Mouse (Mus musculus): ENCODE measurements around the gene Dnajc6. TPM values are rescaled to one million over a fixed set of nuclear protein-coding genes. Genes with fewer than 3 reads are reported as not detected.

Gene Dnajc6
- polyA plus RNA-seq, 1 experiment, result 14.5 TPM

DNA sequence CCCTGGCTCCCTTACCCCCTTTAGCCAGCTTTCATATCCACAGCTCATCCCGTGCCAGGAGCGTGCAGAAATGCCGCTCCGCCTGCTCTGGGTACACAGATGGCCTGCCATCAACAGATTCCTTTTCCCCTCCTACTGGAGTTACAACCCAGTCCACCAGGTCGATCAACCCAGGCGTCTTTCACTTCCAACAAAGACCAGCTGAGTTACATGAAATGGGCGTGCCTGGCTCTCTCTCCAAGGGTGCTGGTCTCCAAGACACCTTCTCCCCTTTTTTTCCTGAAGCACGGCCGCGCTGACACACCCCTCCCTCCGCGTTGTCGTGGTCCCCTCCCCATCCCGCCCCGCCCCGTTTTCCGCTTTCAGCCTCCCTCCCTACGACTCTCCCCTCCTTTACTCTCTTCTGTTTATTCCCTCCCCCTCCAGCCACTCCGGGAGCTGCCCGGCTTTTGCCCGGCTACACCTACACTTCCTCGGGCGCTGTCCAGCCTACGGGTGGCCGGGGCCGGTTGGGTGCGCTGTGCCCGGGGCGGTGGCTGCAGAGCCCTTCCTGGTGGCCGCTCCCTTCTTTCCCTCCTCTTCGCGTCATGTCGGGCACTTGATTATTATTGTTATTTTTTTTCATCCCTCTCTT, 53.6 kb downstream of the Dnajc6 start:
- H3K27me3 ChIP-seq (replicated peaks; ENCODE audit: control insufficient read depth, insufficient read depth, low read length), result no peaks in the 10 kb centered on the region
- H3K4me1 ChIP-seq (ENCODE audit: control insufficient read depth, insufficient read depth, low read length), result no peaks in the 10 kb centered on the region
- no peak overlapping the region for H3K4me3 ChIP-seq (ENCODE audit: insufficient read depth, low read depth, low read length)
- H3K36me3 ChIP-seq (ENCODE audit: control insufficient read depth, insufficient read depth, low read length), result no peaks in the 10 kb centered on the region
- DNase-seq, result peak; percentile 30
- TF ChIP-seq CTCF (conservative IDR thresholded peaks at IDR 0.05; ENCODE audit: insufficient read depth, insufficient read length, low read depth, low read length) (no peak), POLR2A (IDR thresholded peaks at IDR 0.05; ENCODE audit: low read depth, low read length) (no peak)
- 4% methylated on average over 33 of the region's 33 CpGs for WGBS
- no peak overlapping the region for H3K27ac ChIP-seq (ENCODE audit: insufficient read depth, low read depth, low read length)

DNA sequence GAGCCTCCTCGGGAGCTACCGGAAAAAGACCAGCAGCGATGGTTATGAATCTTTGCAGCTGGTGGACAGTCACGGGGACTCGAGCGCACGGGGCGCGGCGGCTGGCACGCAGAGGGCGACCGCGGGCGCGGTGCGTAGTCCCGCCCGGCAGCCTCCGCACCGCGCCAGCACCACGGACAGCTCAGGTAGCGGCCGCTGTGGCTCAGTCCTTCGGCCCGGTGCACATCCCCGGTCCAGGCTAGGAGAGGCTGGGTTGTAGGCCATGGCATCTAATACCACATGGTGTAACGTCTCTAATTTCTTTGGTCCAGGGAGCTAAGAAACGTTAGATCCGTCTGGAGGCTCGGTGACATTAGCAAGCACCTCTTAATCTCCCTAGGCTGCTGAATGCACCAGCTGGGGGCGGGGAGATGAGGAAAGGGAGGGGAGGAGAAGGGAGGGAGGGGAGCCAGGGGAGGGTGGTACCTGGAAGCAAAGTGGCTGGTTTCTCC, 54.3 kb downstream of the Dnajc6 start:
- H3K27me3 ChIP-seq (replicated peaks; ENCODE audit: control insufficient read depth, insufficient read depth, low read length), result no peaks in the 10 kb centered on the region
- H3K4me3 ChIP-seq (ENCODE audit: insufficient read depth, low read depth, low read length), result no peak overlapping the region
- no peaks in the 10 kb centered on the region for H3K4me1 ChIP-seq (ENCODE audit: control insufficient read depth, insufficient read depth, low read length)
- TF ChIP-seq CTCF (conservative IDR thresholded peaks at IDR 0.05; ENCODE audit: insufficient read depth, insufficient read length, low read depth, low read length) (no peak), POLR2A (IDR thresholded peaks at IDR 0.05; ENCODE audit: low read depth, low read length) (no peak)
- WGBS, result 2% methylated on average over 33 of the region's 33 CpGs
- no peaks in the 10 kb centered on the region for H3K36me3 ChIP-seq (ENCODE audit: control insufficient read depth, insufficient read depth, low read length)
- H3K27ac ChIP-seq (ENCODE audit: insufficient read depth, low read depth, low read length), result no peak overlapping the region
- peak; percentile 39 for DNase-seq

DNA sequence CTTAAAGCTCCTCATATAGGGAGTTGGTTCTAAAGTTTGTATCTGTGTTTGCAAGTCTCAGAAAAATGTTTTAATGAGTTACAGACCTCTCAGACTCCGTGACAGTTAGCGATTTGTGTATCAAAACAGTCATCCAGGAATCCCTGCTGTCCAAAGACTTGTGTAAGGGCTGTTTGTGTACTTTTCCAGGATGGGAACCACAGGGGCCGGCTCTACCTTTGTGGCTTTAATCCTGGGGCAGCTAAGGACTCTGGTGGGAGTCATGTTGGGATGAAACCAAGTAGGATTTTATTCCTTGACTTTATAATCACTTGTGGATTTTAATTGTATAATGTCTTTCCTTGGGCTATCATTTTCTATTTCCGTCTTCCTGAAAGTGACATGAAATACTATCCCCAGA, 55.0 kb downstream of the Dnajc6 start:
- H3K4me3 ChIP-seq (ENCODE audit: insufficient read depth, low read depth, low read length), result no peak overlapping the region
- H3K36me3 ChIP-seq (ENCODE audit: control insufficient read depth, insufficient read depth, low read length), result no peaks in the 10 kb centered on the region
- no peak for TF ChIP-seq CTCF (conservative IDR thresholded peaks at IDR 0.05; ENCODE audit: insufficient read depth, insufficient read length, low read depth, low read length)
- no peak for TF ChIP-seq POLR2A (IDR thresholded peaks at IDR 0.05; ENCODE audit: low read depth, low read length)
- DNase-seq, result no peak
- no peaks in the 10 kb centered on the region for H3K27me3 ChIP-seq (replicated peaks; ENCODE audit: control insufficient read depth, insufficient read depth, low read length)
- no peak overlapping the region for H3K27ac ChIP-seq (ENCODE audit: insufficient read depth, low read depth, low read length)
- no peaks in the 10 kb centered on the region for H3K4me1 ChIP-seq (ENCODE audit: control insufficient read depth, insufficient read depth, low read length)
- 37% methylated on average over 4 of the region's 4 CpGs for WGBS

DNA sequence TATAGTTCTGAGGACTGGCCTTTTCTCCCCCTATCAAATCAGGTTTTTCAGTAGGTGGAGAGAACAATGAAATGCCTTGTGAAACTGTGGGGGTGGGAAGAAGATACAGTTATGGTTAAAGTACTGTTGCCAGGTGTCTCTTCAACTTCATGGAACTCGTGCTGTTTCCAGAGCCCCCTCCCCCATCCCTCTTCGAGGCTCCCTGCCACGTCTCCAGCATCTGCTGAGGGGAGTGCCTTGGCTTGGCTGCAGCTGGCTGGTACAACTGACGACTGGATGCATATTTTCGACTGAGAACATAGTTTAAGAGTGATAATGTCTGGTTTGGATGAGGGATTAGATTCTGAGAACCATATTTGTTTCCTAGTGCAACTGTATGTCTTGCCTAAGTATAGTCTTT, 55.9 kb downstream of the Dnajc6 start:
- Histone ChIP-seq H3K36me3 (ENCODE audit: control insufficient read depth, insufficient read depth, low read length) (no peaks in the 10 kb centered on the region), H3K4me1 (ENCODE audit: control insufficient read depth, insufficient read depth, low read length) (no peaks in the 10 kb centered on the region), H3K27me3 (replicated peaks; ENCODE audit: control insufficient read depth, insufficient read depth, low read length) (no peaks in the 10 kb centered on the region), H3K27ac (ENCODE audit: insufficient read depth, low read depth, low read length) (no peak overlapping the region), H3K4me3 (ENCODE audit: insufficient read depth, low read depth, low read length) (no peak overlapping the region)
- WGBS, result 34% methylated on average over 5 of the region's 5 CpGs
- no peak for TF ChIP-seq POLR2A (IDR thresholded peaks at IDR 0.05; ENCODE audit: low read depth, low read length)
- no peak for TF ChIP-seq CTCF (conservative IDR thresholded peaks at IDR 0.05; ENCODE audit: insufficient read depth, insufficient read length, low read depth, low read length)
- no peak for DNase-seq

DNA sequence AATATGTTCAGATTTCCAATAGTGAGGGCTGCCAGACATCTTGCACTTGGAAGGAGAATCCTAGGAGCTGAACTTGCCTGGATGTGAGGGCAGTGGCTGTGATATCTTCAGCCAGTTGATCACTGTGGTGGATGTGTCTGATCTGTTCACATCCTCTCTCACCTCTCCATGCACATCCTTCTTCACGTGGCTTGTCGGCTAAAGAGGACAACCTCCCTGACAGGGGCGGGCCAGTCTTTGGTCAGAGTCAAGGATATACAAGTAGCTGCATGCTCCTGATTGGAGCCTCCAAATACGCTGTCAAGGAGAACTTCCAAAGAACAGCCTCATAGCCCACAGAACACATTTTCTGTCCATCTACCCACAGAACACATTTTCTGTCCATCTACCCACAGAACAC, 58.6 kb downstream of the Dnajc6 start:
- no peak for DNase-seq
- H3K27ac ChIP-seq (ENCODE audit: insufficient read depth, low read depth, low read length), result no peak overlapping the region
- WGBS, result 88% methylated on average over 4 of the region's 4 CpGs
- H3K36me3 ChIP-seq (ENCODE audit: control insufficient read depth, insufficient read depth, low read length), result no peaks in the 10 kb centered on the region
- H3K27me3 ChIP-seq (replicated peaks; ENCODE audit: control insufficient read depth, insufficient read depth, low read length), result no peaks in the 10 kb centered on the region
- no peak for TF ChIP-seq POLR2A (IDR thresholded peaks at IDR 0.05; ENCODE audit: low read depth, low read length)
- no peak for TF ChIP-seq CTCF (conservative IDR thresholded peaks at IDR 0.05; ENCODE audit: insufficient read depth, insufficient read length, low read depth, low read length)
- H3K4me3 ChIP-seq (ENCODE audit: insufficient read depth, low read depth, low read length), result no peak overlapping the region
- H3K4me1 ChIP-seq (ENCODE audit: control insufficient read depth, insufficient read depth, low read length), result no peaks in the 10 kb centered on the region

DNA sequence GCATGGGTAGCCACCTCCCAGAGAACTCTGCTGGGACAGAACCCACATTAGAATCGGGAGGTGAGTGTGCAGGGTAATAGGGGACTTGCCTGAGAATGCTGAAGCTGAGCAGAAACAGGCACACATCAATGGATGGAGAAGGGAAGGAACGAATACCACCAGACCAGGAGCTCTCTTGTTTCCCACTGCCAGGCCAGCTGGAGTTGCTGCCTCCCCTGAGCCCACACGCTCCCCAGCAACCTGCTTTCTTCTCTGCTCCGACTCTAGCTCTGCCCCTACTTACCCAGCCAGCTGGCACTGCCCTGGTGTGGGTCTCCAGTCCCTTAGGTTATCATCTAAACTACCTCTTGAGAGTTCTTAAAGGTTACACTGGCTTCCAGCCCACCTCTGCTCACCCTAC, 63.7 kb downstream of the Dnajc6 start:
- no peaks in the 10 kb centered on the region for H3K36me3 ChIP-seq (ENCODE audit: control insufficient read depth, insufficient read depth, low read length)
- DNase-seq, result no peak
- no peaks in the 10 kb centered on the region for H3K4me1 ChIP-seq (ENCODE audit: control insufficient read depth, insufficient read depth, low read length)
- H3K27ac ChIP-seq (ENCODE audit: insufficient read depth, low read depth, low read length), result no peak overlapping the region
- no peak overlapping the region for H3K4me3 ChIP-seq (ENCODE audit: insufficient read depth, low read depth, low read length)
- no peak for TF ChIP-seq CTCF (conservative IDR thresholded peaks at IDR 0.05; ENCODE audit: insufficient read depth, insufficient read length, low read depth, low read length)
- no peak for TF ChIP-seq POLR2A (IDR thresholded peaks at IDR 0.05; ENCODE audit: low read depth, low read length)
- H3K27me3 ChIP-seq (replicated peaks; ENCODE audit: control insufficient read depth, insufficient read depth, low read length), result no peaks in the 10 kb centered on the region
- WGBS, result 71% methylated on average over 4 of the region's 4 CpGs

DNA sequence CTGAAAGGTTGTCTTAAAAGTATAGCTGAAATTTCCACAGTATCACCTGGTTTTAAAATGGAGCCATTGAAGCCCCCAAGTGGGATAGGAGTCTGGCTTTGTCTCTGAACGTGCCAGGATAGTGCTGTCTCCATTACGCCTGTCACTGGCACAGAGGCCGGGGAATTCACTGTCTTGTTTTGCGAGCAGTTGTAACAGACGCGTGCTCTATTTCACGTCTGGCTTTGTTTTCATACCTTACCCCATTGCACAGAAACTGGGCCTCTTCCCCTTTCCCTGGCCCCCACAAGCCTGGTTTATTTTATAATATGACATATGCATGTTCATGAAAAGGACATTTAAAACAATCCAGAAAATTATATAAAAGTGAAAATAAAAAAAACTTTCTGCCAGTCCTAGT, 66.4 kb downstream of the Dnajc6 start:
- TF ChIP-seq POLR2A (IDR thresholded peaks at IDR 0.05; ENCODE audit: low read depth, low read length) (no peak), CTCF (conservative IDR thresholded peaks at IDR 0.05; ENCODE audit: insufficient read depth, insufficient read length, low read depth, low read length) (no peak)
- Histone ChIP-seq H3K36me3 (ENCODE audit: control insufficient read depth, insufficient read depth, low read length) (no peaks in the 10 kb centered on the region), H3K4me3 (ENCODE audit: insufficient read depth, low read depth, low read length) (no peak overlapping the region), H3K27me3 (replicated peaks; ENCODE audit: control insufficient read depth, insufficient read depth, low read length) (no peaks in the 10 kb centered on the region), H3K4me1 (ENCODE audit: control insufficient read depth, insufficient read depth, low read length) (no peaks in the 10 kb centered on the region), H3K27ac (ENCODE audit: insufficient read depth, low read depth, low read length) (no peak overlapping the region)
- no peak for DNase-seq
- WGBS, result 61% methylated on average over 7 of the region's 7 CpGs

Data from kidney, adult 2 months (tissue).